Mouse (Mus musculus) neural tube, embryonic 11.5 days (tissue): ENCODE results near the gene Znrd1as. TPM values are rescaled to one million over a fixed set of nuclear protein-coding genes. Genes with fewer than 3 reads are reported as not detected.
A peak's percentile ranks its signal among the peaks of the same experiment; 100 is the strongest.

Source experiments
- ATAC-seq: fragments of 200-750 bp; cut with Nextera tagmentation; 2 replicates; pipeline ENCODE4 v1.8.0; 2017; ENCODE audit warnings: moderate number of reproducible peaks, mild to moderate bottlenecking, moderate TSS enrichment, moderate library complexity; ENCODE audit not compliant: insufficient read depth, low FRiP score, low TSS enrichment
- DNase-seq: peaks from one replicate; pipeline ENCODE4 v3.0.0-alpha.2; 2015; ENCODE audit warnings: low spot score
- H3K27ac ChIP-seq: fragments of 300-500 bp; sonication (generic); 2 replicates; pipeline ENCODE4 v1.5.1; 2014; ENCODE audit warnings: low read depth, mild to moderate bottlenecking, low read length
- H3K27me3 ChIP-seq: fragments of 300-500 bp; sonication (generic); 2 replicates; pipeline ENCODE4 v1.6.1; 2014; ENCODE audit warnings: mild to moderate bottlenecking, low read length, mixed read lengths; ENCODE audit not compliant: control insufficient read depth, insufficient read depth
- H3K36me3 ChIP-seq: fragments of 300-500 bp; sonication (generic); 2 replicates; pipeline ENCODE4 v1.6.1; 2014; ENCODE audit warnings: mild to moderate bottlenecking, low read length, moderate library complexity, mixed read lengths; ENCODE audit not compliant: control insufficient read depth, insufficient read depth
- H3K4me1 ChIP-seq: fragments of 300-500 bp; sonication (generic); 2 replicates; pipeline ENCODE4 v1.6.1; 2014; ENCODE audit warnings: low read length, mixed read lengths; ENCODE audit not compliant: control insufficient read depth, insufficient read depth
- H3K4me2 ChIP-seq: fragments of 300-500 bp; sonication (generic); 2 replicates; pipeline ENCODE4 v1.6.1; 2014; ENCODE audit warnings: low read depth, mild to moderate bottlenecking, moderate library complexity
- H3K4me3 ChIP-seq: fragments of 300-500 bp; sonication (generic); 2 replicates; pipeline ENCODE4 v1.5.1; 2014; ENCODE audit warnings: low read depth, low read length
- H3K9ac ChIP-seq: fragments of 300-500 bp; sonication (generic); 2 replicates; pipeline ENCODE4 v1.6.1; 2014; ENCODE audit warnings: mild to moderate bottlenecking, low read length
- H3K9me3 ChIP-seq: fragments of 300-500 bp; sonication (generic); 2 replicates; pipeline ENCODE4 v1.6.1; 2016; ENCODE audit warnings: low read length; ENCODE audit not compliant: control insufficient read depth
- WGBS: fragments of 180-500 bp; shearing (Covaris S2); extraction: QIAGEN DNeasy Blood & Tissue Kit; methylation state at CpG from one replicate; pipeline ENCODE4 v1.1.7; 2014; 5-methylcytosine and 5-hydroxymethylcytosine counted together
- polyA plus RNA-seq: library from polyadenylated mRNA; unstranded; fragments of >200 nt; fragmentation: Nextera tagmentation; extraction: Ambion mirVana; gene quantifications from 2 replicates; pipeline ENCODE4 v1.2.1, GENCODE M21; 2014

The Znrd1as gene
- polyA plus RNA-seq, 1 experiment from 2014 or later, result 7.8 TPM

- no peak overlapping the region for H3K9ac ChIP-seq
- no peak overlapping the region for H3K27ac ChIP-seq
- H3K4me3 ChIP-seq, result no peak overlapping the region
- WGBS, result 30% methylated on average over 7 of the region's 7 CpGs
- H3K9me3 ChIP-seq, result no peaks in the 10 kb centered on the region
- ATAC-seq (no peak; the same call in 1 of the 2 replicates), DNase-seq (peak; percentile 84)
- H3K27me3 ChIP-seq, result no peaks in the 10 kb centered on the region
- H3K4me2 ChIP-seq, result no peak overlapping the region
- H3K36me3 ChIP-seq, result no peaks in the 10 kb centered on the region
- no peaks in the 10 kb centered on the region for H3K4me1 ChIP-seq
Observed at GRCm38 (mm10) chr17:36997033-36997735, 38.8 kb downstream of the Znrd1as start.

GRCm38 (mm10) chr17:36998477-36998876 is 40.1 kb downstream of the Znrd1as start:
- Histone ChIP-seq H3K9ac (no peak overlapping the region), H3K36me3 (no peaks in the 10 kb centered on the region), H3K4me1 (no peaks in the 10 kb centered on the region), H3K27me3 (no peaks in the 10 kb centered on the region), H3K4me2 (no peak overlapping the region), H3K27ac (no peak overlapping the region), H3K4me3 (no peak overlapping the region), H3K9me3 (no peaks in the 10 kb centered on the region)
- no peak for ATAC-seq
- DNase-seq, result no peak
- WGBS, result 84% methylated on average over 2 of the region's 2 CpGs

- no peak within 1 kb of the TSS for H3K9ac ChIP-seq
- WGBS, result 95% methylated on average over 7 of the region's 7 CpGs
- no peak for ATAC-seq
- H3K36me3 ChIP-seq, result no peaks in the 10 kb centered on the region
- no peak for DNase-seq
- no peaks in the 10 kb centered on the region for H3K27me3 ChIP-seq
- peak within 1 kb of the TSS; percentile 79; the same call in 1 of the 2 replicates for H3K4me2 ChIP-seq
- peak within 1 kb of the TSS; percentile 74; the same call in 1 of the 2 replicates for H3K4me3 ChIP-seq
- 0 out of 2 replicates have a peak, but pooled peaks cover 4% of the 10 kb centered on the region for H3K4me1 ChIP-seq
- H3K27ac ChIP-seq, result no peak within 1 kb of the TSS
- H3K9me3 ChIP-seq, result no peaks in the 10 kb centered on the region
Observed at GRCm38 (mm10) chr17:37000863-37001262, 42.5 kb downstream of the Znrd1as start, which contains the start of gene Zfp57. Gene Zfp57, plus strand, starts transcription at chr17:37001163.

- H3K4me1 ChIP-seq, result 0 out of 2 replicates have a peak, but pooled peaks cover 4% of the 10 kb centered on the region
- ATAC-seq (peak; percentile 82), DNase-seq (peak; percentile 79)
- H3K9me3 ChIP-seq, result no peaks in the 10 kb centered on the region
- peak overlapping the region; percentile 79 for H3K4me2 ChIP-seq
- no peaks in the 10 kb centered on the region for H3K36me3 ChIP-seq
- H3K27ac ChIP-seq, result peak overlapping the region; percentile 84
- peak overlapping the region; percentile 96 for H3K9ac ChIP-seq
- 1% methylated on average over 49 of the region's 49 CpGs for WGBS
- no peaks in the 10 kb centered on the region for H3K27me3 ChIP-seq
- H3K4me3 ChIP-seq, result peak overlapping the region; percentile 74
Observed at GRCm38 (mm10) chr17:37002364-37003330, 44.3 kb downstream of the Znrd1as start.

GRCm38 (mm10) chr17:37003366-37003765 is 45.0 kb downstream of the Znrd1as start:
- H3K27ac ChIP-seq, result no peak overlapping the region
- no peak for ATAC-seq
- WGBS, result 56% methylated on average over 4 of the region's 4 CpGs

GRCm38 (mm10) chr17:37008161-37008560 is 49.8 kb downstream of the Znrd1as start:
- DNase-seq, result no peak
- no peak overlapping the region for H3K9ac ChIP-seq

More at GRCm38 (mm10) chr17:37003366-37003765, 45.0 kb downstream of the Znrd1as start:
- H3K4me2 ChIP-seq, result peak overlapping the region; percentile 79
- no peaks in the 10 kb centered on the region for H3K9me3 ChIP-seq
- no peak for DNase-seq
- H3K27me3 ChIP-seq, result no peaks in the 10 kb centered on the region
- no peaks in the 10 kb centered on the region for H3K36me3 ChIP-seq
- peak overlapping the region; percentile 96 for H3K9ac ChIP-seq
- peak overlapping the region; percentile 74 for H3K4me3 ChIP-seq
- 0 out of 2 replicates have a peak, but pooled peaks cover 4% of the 10 kb centered on the region for H3K4me1 ChIP-seq

GRCm38 (mm10) chr17:37009460-37010042 is 51.2 kb downstream of the Znrd1as start:
- Histone ChIP-seq H3K9ac (no peak overlapping the region), H3K9me3 (no peaks in the 10 kb centered on the region), H3K27me3 (no peaks in the 10 kb centered on the region), H3K4me2 (no peak overlapping the region), H3K36me3 (peaks cover 4% of the 10 kb centered on the region), H3K4me3 (no peak overlapping the region), H3K4me1 (no peaks in the 10 kb centered on the region), H3K27ac (no peak overlapping the region)
- 95% methylated on average over 17 of the region's 17 CpGs for WGBS
- no peak for ATAC-seq
- no peak for DNase-seq

More at GRCm38 (mm10) chr17:37008161-37008560, 49.8 kb downstream of the Znrd1as start:
- H3K36me3 ChIP-seq, result peaks cover 4% of the 10 kb centered on the region
- ATAC-seq, result no peak
- H3K27ac ChIP-seq, result no peak overlapping the region
- WGBS, result 95% methylated on average over 6 of the region's 6 CpGs
- H3K9me3 ChIP-seq, result no peaks in the 10 kb centered on the region
- H3K27me3 ChIP-seq, result no peaks in the 10 kb centered on the region
- no peak overlapping the region for H3K4me2 ChIP-seq
- no peak overlapping the region for H3K4me3 ChIP-seq
- 0 out of 2 replicates have a peak, but pooled peaks cover 4% of the 10 kb centered on the region for H3K4me1 ChIP-seq

- Histone ChIP-seq H3K4me2 (no peak overlapping the region), H3K9me3 (no peaks in the 10 kb centered on the region), H3K4me3 (no peak overlapping the region), H3K4me1 (no peaks in the 10 kb centered on the region), H3K36me3 (peaks cover 4% of the 10 kb centered on the region), H3K9ac (no peak overlapping the region), H3K27me3 (no peaks in the 10 kb centered on the region), H3K27ac (no peak overlapping the region)
- DNase-seq (no peak), ATAC-seq (no peak)
- WGBS, result 85% methylated on average over 3 of the region's 3 CpGs
Observed at GRCm38 (mm10) chr17:37011719-37012118, 53.3 kb downstream of the Znrd1as start.
